Mouse (Mus musculus): ENCODE data around the gene Zdhhc25.

GRCm38 (mm10) chr15:88628801-88629356, 28.8 kb downstream of the Zdhhc25 start:
- TF ChIP-seq GATA1 (IDR thresholded peaks at IDR 0.05; ENCODE audit: borderline replicate concordance, low read length) (no peak), FLI1 (IDR thresholded peaks at IDR 0.05; ENCODE audit: low read length) (no peak)
